Mouse (Mus musculus) erythroid progenitor cell, adult 5-6 weeks (primary cell): ENCODE measurements around the gene Fasl. TPM values are rescaled to one million over a fixed set of nuclear protein-coding genes. Genes with fewer than 3 reads are reported as not detected.
A peak's percentile ranks its signal among the peaks of the same experiment; 100 is the strongest.

Source experiments
- ATAC-seq: replicated peaks from 2 replicates; pipeline ENCODE4 v1.8.0; 2016; ENCODE audit warnings: moderate number of reproducible peaks, mild to moderate bottlenecking, moderate TSS enrichment, inconsistent platforms; ENCODE audit not compliant: poor library complexity, low FRiP score, severe bottlenecking
- total RNA-seq, 2 experiments: library from RNA; stranded (forward) in 1 of 2; stranded (reverse) in 1 of 2; fragments of 150-400 nt in 1 of 2; fragments of 186-747, 209-891 nt in 1 of 2; gene quantifications; 2 replicates each; pipeline versions ENCODE4 v1.2.3 to v1.2.4; 2015 to 2017; ENCODE audit warnings: low replicate concordance in 2 of 2

Fasl gene
- total RNA-seq, 2 experiments from 2014 or later: not detected

GRCm38 (mm10) chr1:161765932-161766331, 22.4 kb downstream of the Fasl start:
- no peak for ATAC-seq

GRCm38 (mm10) chr1:161764964-161765363, 23.3 kb downstream of the Fasl start:
- no peak for ATAC-seq

DNA sequence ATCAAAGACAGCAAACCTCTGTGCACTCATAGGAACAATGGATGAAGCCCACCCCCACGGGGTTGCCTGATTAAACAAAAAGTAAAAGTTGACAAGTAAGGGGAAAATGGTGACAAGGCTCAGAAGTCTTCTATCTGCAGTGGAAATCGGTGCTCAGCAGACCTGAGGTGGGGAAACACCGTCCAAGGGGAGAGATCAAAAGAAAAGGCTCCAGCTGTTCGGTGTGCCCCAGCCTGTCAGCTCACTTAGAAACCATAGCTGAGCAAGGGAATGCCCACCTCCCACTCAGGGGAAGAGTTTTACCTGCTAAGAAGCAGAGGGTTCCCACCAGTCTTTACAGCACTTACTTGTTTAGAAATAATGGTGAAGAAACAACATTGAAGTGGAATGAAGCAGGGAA, 26.7 kb downstream of the Fasl start:
- ATAC-seq: no peak

DNA sequence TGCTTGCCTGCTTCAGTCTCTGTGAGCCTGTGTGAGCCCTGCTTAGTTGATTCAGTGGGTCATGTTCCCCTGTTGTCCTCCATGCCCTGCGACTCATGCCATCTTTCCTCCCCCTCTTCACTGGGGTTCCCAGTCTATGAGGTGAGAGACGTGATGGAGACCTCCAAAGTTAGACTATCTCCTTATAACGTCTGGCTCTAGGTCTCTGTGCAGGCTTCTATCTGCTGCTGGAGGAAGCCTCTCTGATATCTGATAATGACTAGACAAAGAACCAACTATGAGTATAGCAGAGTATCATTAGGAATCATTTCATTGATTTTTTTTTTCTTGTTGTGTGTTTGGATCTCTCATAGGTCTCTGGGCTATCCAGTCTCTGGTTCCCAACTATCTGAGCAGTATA, 31.7 kb downstream of the Fasl start:
- ATAC-seq: no peak

GRCm38 (mm10) chr1:161751311-161751710, 37.0 kb downstream of the Fasl start:
- peak; percentile 74 for ATAC-seq

GRCm38 (mm10) chr1:161750471-161751041, 37.7 kb downstream of the Fasl start:
- ATAC-seq: peak; percentile 64; the same call in 1 of the 2 replicates

GRCm38 (mm10) chr1:161748685-161749084, 39.6 kb downstream of the Fasl start:
- no peak for ATAC-seq

GRCm38 (mm10) chr1:161748138-161748537, 40.2 kb downstream of the Fasl start:
- ATAC-seq: peak; percentile 76

DNA sequence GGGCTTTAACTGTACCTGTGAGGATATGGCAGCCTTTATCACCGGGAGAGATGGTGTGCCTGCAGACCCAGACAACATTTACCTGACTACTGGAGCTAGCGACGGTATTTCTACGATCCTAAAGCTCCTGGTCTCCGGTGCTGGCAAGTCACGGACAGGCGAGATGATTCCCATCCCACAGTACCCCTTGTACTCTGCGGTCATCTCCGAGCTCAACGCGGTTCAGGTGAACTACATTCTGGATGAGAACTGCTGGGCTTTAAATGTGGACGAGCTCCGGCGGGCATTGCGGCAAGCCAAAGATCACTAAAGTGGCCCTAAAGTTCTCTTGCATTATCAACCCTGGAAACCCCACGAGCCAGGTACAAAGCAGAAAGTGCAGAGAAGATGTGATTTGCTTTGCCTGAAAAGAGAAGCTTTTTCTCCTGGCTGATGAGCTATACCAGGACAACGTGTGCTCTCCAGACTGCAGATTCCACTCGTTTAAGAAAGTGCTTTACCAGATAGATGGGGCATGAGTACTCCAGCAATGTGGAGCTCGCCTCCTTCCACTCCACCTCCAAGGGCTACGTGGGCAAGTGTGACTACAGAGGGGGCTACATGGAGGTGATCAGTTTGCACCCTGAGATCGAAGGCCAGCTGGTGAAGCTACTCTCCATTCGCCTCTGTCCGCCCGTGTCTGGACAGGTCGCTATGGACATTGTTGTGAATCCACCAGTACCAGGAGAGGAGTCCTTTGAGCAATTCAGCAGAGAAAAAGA, 41.6 kb downstream of the Fasl start:
- ATAC-seq: no peak

DNA sequence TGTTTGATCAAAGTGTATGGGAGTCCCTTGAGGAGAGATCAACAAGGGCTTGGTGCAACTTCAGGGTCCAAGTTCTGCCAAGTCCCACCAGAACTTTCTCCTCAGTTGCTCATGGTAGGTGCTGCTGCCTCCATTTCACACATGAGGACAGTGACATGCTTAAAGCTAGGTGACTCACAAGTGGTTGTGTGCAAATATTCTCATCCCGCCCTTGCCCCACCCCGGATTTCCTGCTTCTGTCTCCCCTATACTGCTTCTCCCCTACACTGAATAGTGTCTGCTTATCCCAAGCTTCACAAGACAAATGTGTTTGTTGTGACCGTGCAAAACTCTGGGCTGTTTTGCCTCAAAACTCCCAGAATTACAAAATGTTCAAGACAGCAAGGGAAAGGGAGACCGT, 43.4 kb downstream of the Fasl start:
- ATAC-seq: no peak

DNA sequence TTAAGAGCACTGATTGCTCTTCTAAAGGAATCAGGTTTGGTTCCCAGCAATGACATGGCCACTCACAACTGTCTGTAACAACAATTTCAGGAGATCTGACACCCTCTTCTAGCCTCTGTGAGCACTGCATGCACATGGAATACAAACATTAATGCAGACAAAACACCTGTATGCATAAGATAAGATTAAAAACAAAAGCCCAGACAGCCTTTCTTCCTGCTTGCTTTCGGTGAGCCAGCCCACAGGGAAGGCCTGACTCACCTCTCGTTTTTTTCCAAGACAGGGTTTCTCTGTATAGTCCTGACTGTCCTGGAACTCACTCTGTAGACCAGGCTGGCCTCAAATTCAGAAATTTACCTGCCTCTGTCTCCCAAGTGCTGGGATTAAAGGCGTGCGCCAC, 44.1 kb downstream of the Fasl start:
- ATAC-seq: no peak

- ATAC-seq: no peak
Measured at GRCm38 (mm10) chr1:161742481-161743267, 45.6 kb downstream of the Fasl start.

- 0 out of 2 replicates have a peak, but pooled peaks have one; percentile 60 for ATAC-seq
Measured at GRCm38 (mm10) chr1:161736848-161737247, 51.4 kb downstream of the Fasl start.

- ATAC-seq: no peak
Measured at GRCm38 (mm10) chr1:161736255-161736654, 52.0 kb downstream of the Fasl start.

- ATAC-seq: no peak
Measured at GRCm38 (mm10) chr1:161735465-161736046, 52.7 kb downstream of the Fasl start.

- 0 out of 2 replicates have a peak, but pooled peaks have one; percentile 40 for ATAC-seq
Measured at GRCm38 (mm10) chr1:161734741-161735211, 53.5 kb downstream of the Fasl start.

- no peak for ATAC-seq
Measured at GRCm38 (mm10) chr1:161734314-161734713, 54.0 kb downstream of the Fasl start.
